Mouse (Mus musculus) monocyte, adult 59 days (primary cell): ENCODE data around the gene Gm3752. TPM values are rescaled to one million over a fixed set of nuclear protein-coding genes. Genes with fewer than 3 reads are reported as not detected.

Experiments used
- total RNA-seq, 2 experiments: library from RNA; stranded (reverse); gene quantifications; one replicate each; pipeline ENCODE4 v1.2.4; 2023

Gm3752 gene
- not detected for total RNA-seq

DNA sequence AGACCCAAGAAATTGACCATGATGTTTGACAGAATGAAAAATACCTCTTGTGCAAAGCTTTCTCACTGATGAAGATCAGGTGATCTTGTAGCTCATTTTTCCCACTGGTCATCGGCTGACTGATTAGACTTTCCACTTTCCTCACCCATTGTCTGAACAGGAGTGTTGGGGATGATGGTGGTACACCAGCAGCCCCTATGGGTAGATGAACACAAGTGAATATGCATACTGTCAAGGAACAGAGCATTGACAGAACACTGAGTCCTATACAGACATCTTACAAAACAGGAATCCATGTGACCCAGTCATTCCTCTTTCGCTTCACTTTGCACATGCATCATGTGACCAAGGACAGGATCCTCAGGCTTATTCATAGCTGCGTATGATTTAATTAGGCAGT, at the start of gene Gm3752:
Gm3752 (minus strand) TSS at position 101 of the 400 bp plus-strand sequence.

GRCm38 (mm10) chr14:7450817-7451216, 32.7 kb downstream of the Gm3752 start, which contains the start of gene Gm3755:
Gene Gm3755 (minus strand): TSS chr14:7450917.

Other genes starting within 250 kb of the Gm3752 start
- not detected for gene Gm3727, start 219.0 kb downstream of the Gm3752 start, total RNA-seq
- not detected for gene Gm3739, start 168.7 kb downstream of the Gm3752 start, total RNA-seq
- gene Gm5797, start 151.4 kb downstream of the Gm3752 start, total RNA-seq: not detected
- not detected for gene Gm8374, start 118.6 kb downstream of the Gm3752 start, total RNA-seq
- gene Gm3755, start 32.8 kb downstream of the Gm3752 start, total RNA-seq: not detected
- gene Gm3558, start 84.8 kb upstream of the Gm3752 start, total RNA-seq: not detected
- not detected for gene Gm10338, start 111.8 kb upstream of the Gm3752 start, total RNA-seq
- gene Gm10128, start 160.2 kb upstream of the Gm3752 start, total RNA-seq: not detected